Mouse (Mus musculus): ENCODE results near the gene Klhl21. TPM values are rescaled to one million over a fixed set of nuclear protein-coding genes. Genes with fewer than 3 reads are reported as not detected.
"Not testable (repeated sequence)": the region's sequence is repeated elsewhere in the genome, so short reads cannot be mapped to it uniquely, and the experiment has no call there.

Gene Klhl21
- total and polyA plus RNA-seq, 2 experiments from 2014 or later: 4.1 to 13.2 TPM

DNA sequence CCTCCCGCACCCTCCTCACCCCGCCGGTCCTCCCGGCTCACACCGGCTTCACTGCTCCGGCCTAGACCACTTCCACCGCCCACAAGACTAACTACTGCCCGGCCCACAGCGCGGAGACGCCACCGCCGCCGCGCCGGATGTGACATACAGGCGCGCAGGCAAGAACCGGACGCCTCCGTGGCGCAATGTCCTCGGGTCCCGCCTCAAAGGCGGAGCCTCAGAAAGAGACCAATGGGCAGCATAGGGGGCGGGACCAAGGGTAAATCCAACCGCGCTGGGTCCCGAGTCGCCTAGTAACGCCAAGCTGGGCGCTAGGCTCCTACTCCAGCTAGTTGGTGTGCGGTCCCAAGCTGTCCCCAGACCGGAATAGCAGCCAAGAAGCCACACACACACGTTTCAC, 18.9 kb downstream of the Klhl21 start, which contains the start of gene Zbtb48:
Gene Zbtb48, minus strand, starts transcription at position 148 of the 400 bp plus-strand sequence.
- DNase-seq (ENCODE audit: low spot score) (peak; percentile 98), ATAC-seq (ENCODE audit: low FRiP score) (peak; percentile 97)
- no peak for TF ChIP-seq CTCF (IDR thresholded peaks at IDR 0.05)
- Histone ChIP-seq H3K27ac (ENCODE audit: low read depth, low read length) (peak within 1 kb of the TSS; percentile 69), H3K9me3 (ENCODE audit: low read length) (no peaks in the 10 kb centered on the region), H3K4me1 (ENCODE audit: insufficient read depth, low read length) (peaks cover 31% of the 10 kb centered on the region), H3K4me3 (ENCODE audit: low read depth, low read length) (peak within 1 kb of the TSS; percentile 61), H3K4me2 (ENCODE audit: low read depth, low read length, poor library complexity, severe bottlenecking) (peak within 1 kb of the TSS; percentile 75), H3K36me3 (ENCODE audit: insufficient read depth, low read length) (peaks cover 14% of the 10 kb centered on the region), H3K9ac (replicated peaks; ENCODE audit: low read length, poor library complexity, severe bottlenecking) (peak within 1 kb of the TSS; percentile 63), H3K27me3 (ENCODE audit: insufficient read depth, low read length) (no peaks in the 10 kb centered on the region)
- under 1% methylated on average over 35 of the region's 35 CpGs for WGBS

DNA sequence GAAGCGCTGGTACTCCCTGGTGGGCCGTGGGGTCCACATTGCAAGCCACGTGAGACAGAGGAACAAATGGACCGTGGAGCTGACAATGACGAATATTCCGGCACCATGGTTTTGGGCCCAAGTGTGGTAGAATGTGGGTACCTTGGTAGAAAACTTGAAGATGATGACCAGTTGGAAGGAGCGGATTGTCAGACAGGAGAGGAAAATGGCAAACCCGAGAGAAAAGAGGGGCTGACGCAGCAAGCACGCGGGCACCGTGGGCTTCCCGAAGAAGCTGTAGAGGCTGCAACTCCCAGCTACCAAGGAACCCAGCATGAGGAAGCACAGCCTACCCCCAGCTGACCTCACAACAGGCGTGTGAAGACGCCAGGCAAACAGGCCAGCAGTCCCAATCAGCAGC, 19.9 kb downstream of the Klhl21 start:
- H3K27me3 ChIP-seq (ENCODE audit: insufficient read depth, low read length): no peaks in the 10 kb centered on the region
- peak overlapping the region; percentile 69; the same call in 1 of the 2 replicates for H3K27ac ChIP-seq (ENCODE audit: low read depth, low read length)
- H3K4me1 ChIP-seq (ENCODE audit: insufficient read depth, low read length): peaks cover 31% of the 10 kb centered on the region
- ATAC-seq (ENCODE audit: low FRiP score) (no peak), DNase-seq (ENCODE audit: low spot score) (no peak)
- TF ChIP-seq CTCF (IDR thresholded peaks at IDR 0.05): no peak
- peaks cover 7% of the 10 kb centered on the region for H3K36me3 ChIP-seq (ENCODE audit: insufficient read depth, low read length)
- H3K9me3 ChIP-seq (ENCODE audit: low read length): no peaks in the 10 kb centered on the region
- peak overlapping the region; percentile 75 for H3K4me2 ChIP-seq (ENCODE audit: low read depth, low read length, poor library complexity, severe bottlenecking)
- peak overlapping the region; percentile 61 for H3K4me3 ChIP-seq (ENCODE audit: low read depth, low read length)
- WGBS: 64% methylated on average over 15 of the region's 15 CpGs
- peak overlapping the region; percentile 63 for H3K9ac ChIP-seq (replicated peaks; ENCODE audit: low read length, poor library complexity, severe bottlenecking)

DNA sequence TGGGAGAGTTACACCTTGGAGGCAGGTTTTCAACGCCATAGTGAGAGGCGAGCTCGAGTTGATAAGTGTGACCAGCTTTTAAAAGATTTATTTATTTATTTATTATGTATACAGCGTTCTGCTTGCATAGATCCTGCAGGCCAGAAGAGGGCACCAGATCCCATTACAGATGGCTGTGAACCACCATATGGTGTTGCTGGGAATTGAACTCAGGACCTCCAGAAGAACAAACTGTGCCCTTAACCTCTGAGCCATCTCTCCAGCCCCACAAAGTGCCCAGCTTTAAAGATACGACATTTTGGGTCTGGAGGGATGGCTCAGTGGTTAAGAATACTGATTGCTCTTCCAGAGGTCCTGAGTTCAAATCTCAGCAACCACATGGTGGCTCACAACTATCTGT, 20.5 kb downstream of the Klhl21 start:
- H3K4me1 ChIP-seq (ENCODE audit: insufficient read depth, low read length): peaks cover 31% of the 10 kb centered on the region
- peak overlapping the region; percentile 61; the same call in 1 of the 2 replicates for H3K4me3 ChIP-seq (ENCODE audit: low read depth, low read length)
- DNase-seq (ENCODE audit: low spot score): no peak
- WGBS: 34% methylated on average over 5 of the region's 5 CpGs
- peaks cover 4% of the 10 kb centered on the region; the same call in 1 of the 2 replicates for H3K36me3 ChIP-seq (ENCODE audit: insufficient read depth, low read length)
- ATAC-seq (ENCODE audit: low FRiP score): no peak
- H3K9me3 ChIP-seq (ENCODE audit: low read length): no peaks in the 10 kb centered on the region
- H3K9ac ChIP-seq (replicated peaks; ENCODE audit: low read length, poor library complexity, severe bottlenecking): no peak overlapping the region
- H3K27me3 ChIP-seq (ENCODE audit: insufficient read depth, low read length): no peaks in the 10 kb centered on the region
- peak; percentile 64 for TF ChIP-seq CTCF (IDR thresholded peaks at IDR 0.05)
- peak overlapping the region; percentile 75 for H3K4me2 ChIP-seq (ENCODE audit: low read depth, low read length, poor library complexity, severe bottlenecking)
- no peak overlapping the region for H3K27ac ChIP-seq (ENCODE audit: low read depth, low read length)

DNA sequence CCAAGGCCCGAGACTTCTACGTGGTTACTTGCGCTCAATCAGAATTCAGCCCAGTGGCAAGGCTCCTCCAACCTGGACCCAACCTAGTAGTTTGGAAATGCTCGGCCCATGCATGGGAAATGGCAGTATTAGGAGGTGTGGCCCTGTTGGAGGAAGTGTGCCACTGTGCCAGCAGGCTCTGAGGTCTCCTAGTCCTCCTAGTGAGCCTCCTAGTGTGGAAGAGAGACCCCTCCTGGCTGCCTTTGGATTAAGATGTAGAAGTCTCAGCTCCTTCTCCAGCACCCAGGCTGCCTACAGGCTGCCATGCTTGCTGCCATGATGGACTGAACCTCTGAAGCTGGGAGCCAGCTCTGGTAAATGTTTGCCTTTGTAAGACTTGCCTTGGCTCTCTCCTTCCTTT, 21.4 kb downstream of the Klhl21 start:
- 52% methylated on average over 4 of the region's 4 CpGs for WGBS
- no peak overlapping the region for H3K4me3 ChIP-seq (ENCODE audit: low read depth, low read length)
- no peaks in the 10 kb centered on the region for H3K27me3 ChIP-seq (ENCODE audit: insufficient read depth, low read length)
- TF ChIP-seq CTCF (IDR thresholded peaks at IDR 0.05): peak; percentile 56
- no peak overlapping the region for H3K9ac ChIP-seq (replicated peaks; ENCODE audit: low read length, poor library complexity, severe bottlenecking)
- H3K36me3 ChIP-seq (ENCODE audit: insufficient read depth, low read length): no peaks in the 10 kb centered on the region
- peaks cover 31% of the 10 kb centered on the region for H3K4me1 ChIP-seq (ENCODE audit: insufficient read depth, low read length)
- ATAC-seq (ENCODE audit: low FRiP score): no peak
- H3K27ac ChIP-seq (ENCODE audit: low read depth, low read length): no peak overlapping the region
- H3K4me2 ChIP-seq (ENCODE audit: low read depth, low read length, poor library complexity, severe bottlenecking): peak overlapping the region; percentile 5; the same call in 1 of the 2 replicates
- peak; percentile 64 for DNase-seq (ENCODE audit: low spot score)
- no peaks in the 10 kb centered on the region for H3K9me3 ChIP-seq (ENCODE audit: low read length)

DNA sequence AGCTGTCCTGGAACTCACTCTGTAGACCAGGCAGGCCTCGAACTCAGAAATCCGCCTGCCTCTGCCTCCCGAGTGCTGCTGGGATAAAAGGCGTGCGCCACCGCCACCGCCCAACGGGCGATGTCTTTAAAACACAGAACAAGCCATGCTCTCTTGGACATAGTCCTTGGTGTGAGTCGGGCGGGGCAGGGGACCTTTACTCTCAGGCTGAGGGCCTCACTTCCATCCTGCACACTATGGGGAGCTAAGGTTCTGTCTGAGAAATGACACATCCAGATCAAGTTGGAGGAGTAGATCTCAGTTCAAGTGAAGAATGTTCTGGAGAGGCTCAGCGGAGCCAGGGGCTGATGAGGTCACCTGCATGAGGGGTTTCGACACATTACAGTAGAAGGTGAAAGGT, 24.3 kb downstream of the Klhl21 start:
- H3K4me2 ChIP-seq (ENCODE audit: low read depth, low read length, poor library complexity, severe bottlenecking): no peak overlapping the region

DNA sequence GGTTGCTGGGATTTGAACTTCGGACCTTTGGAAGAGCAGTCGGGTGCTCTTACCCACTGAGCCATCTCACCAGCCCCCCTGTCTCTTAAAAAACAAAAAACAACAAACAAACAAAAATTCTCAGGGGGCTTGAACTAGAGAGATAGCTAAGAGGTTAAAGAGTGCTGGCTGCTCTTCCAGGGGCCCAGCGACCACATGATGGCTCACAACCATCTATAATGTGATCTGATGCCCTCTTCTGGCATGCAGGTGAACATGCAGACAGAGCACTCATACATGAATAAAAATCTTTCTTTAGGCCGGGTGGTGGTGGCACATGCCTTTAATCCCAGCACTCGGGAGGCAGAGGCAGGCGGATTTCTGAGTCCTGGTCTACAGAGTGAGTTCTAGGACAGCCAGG, 27.9 kb downstream of the Klhl21 start:
- 90% methylated on average over 6 of the region's 6 CpGs for WGBS

More for the DNA sequence above, 24.3 kb downstream of the Klhl21 start:
- no peak for ATAC-seq (ENCODE audit: low FRiP score)
- H3K9me3 ChIP-seq (ENCODE audit: low read length): no peaks in the 10 kb centered on the region
- no peak for TF ChIP-seq CTCF (IDR thresholded peaks at IDR 0.05)
- no peaks in the 10 kb centered on the region for H3K27me3 ChIP-seq (ENCODE audit: insufficient read depth, low read length)
- 91% methylated on average over 13 of the region's 13 CpGs for WGBS
- no peaks in the 10 kb centered on the region for H3K36me3 ChIP-seq (ENCODE audit: insufficient read depth, low read length)
- no peak overlapping the region for H3K27ac ChIP-seq (ENCODE audit: low read depth, low read length)
- H3K4me3 ChIP-seq (ENCODE audit: low read depth, low read length): no peak overlapping the region
- no peak for DNase-seq (ENCODE audit: low spot score)
- H3K4me1 ChIP-seq (ENCODE audit: insufficient read depth, low read length): peaks cover 16% of the 10 kb centered on the region; the same call in 1 of the 2 replicates
- no peak overlapping the region for H3K9ac ChIP-seq (replicated peaks; ENCODE audit: low read length, poor library complexity, severe bottlenecking)

More for the DNA sequence above, 27.9 kb downstream of the Klhl21 start:
- not testable (repeated sequence) for H3K4me3 ChIP-seq (ENCODE audit: low read depth, low read length); H3K4me2 ChIP-seq (ENCODE audit: low read depth, low read length, poor library complexity, severe bottlenecking); H3K9ac ChIP-seq (replicated peaks; ENCODE audit: low read length, poor library complexity, severe bottlenecking); H3K36me3 ChIP-seq (ENCODE audit: insufficient read depth, low read length); DNase-seq (ENCODE audit: low spot score); ATAC-seq (ENCODE audit: low FRiP score); H3K27me3 ChIP-seq (ENCODE audit: insufficient read depth, low read length); H3K9me3 ChIP-seq (ENCODE audit: low read length); H3K27ac ChIP-seq (ENCODE audit: low read depth, low read length)
- TF ChIP-seq CTCF (IDR thresholded peaks at IDR 0.05): peak; percentile 22
- peaks cover 10% of the 10 kb centered on the region for H3K4me1 ChIP-seq (ENCODE audit: insufficient read depth, low read length)

Data from midbrain, postnatal 0 days (tissue).